Mouse (Mus musculus) left cerebral cortex, postnatal 14 days (tissue): Measurements from ENCODE around the gene Hlx. TPM values are rescaled to one million over a fixed set of nuclear protein-coding genes. Genes with fewer than 3 reads are reported as not detected.
A peak's percentile ranks its signal among the peaks of the same experiment; 100 is the strongest.

Experiments used
- DNase-seq, 2 experiments: peaks; one replicate each; pipeline ENCODE4 v3.0.0; 2021 to 2022; ENCODE audit warnings: low spot score in 2 of 2, mixed read lengths in 1 of 2
- intact Hi-C: fragments of 180-260 bp; cut with DNase I; formaldehyde crosslinking; loops from one replicate; pipeline ENCODE4 v1.15.1; 2025
- total RNA-seq, 2 experiments: library from RNA; stranded (reverse); gene quantifications; 2 replicates each; pipeline ENCODE4 v1.2.3; 2021

Gene Hlx
- total RNA-seq, 2 experiments from 2014 or later, result 0.64 to 1.4 TPM

DNA sequence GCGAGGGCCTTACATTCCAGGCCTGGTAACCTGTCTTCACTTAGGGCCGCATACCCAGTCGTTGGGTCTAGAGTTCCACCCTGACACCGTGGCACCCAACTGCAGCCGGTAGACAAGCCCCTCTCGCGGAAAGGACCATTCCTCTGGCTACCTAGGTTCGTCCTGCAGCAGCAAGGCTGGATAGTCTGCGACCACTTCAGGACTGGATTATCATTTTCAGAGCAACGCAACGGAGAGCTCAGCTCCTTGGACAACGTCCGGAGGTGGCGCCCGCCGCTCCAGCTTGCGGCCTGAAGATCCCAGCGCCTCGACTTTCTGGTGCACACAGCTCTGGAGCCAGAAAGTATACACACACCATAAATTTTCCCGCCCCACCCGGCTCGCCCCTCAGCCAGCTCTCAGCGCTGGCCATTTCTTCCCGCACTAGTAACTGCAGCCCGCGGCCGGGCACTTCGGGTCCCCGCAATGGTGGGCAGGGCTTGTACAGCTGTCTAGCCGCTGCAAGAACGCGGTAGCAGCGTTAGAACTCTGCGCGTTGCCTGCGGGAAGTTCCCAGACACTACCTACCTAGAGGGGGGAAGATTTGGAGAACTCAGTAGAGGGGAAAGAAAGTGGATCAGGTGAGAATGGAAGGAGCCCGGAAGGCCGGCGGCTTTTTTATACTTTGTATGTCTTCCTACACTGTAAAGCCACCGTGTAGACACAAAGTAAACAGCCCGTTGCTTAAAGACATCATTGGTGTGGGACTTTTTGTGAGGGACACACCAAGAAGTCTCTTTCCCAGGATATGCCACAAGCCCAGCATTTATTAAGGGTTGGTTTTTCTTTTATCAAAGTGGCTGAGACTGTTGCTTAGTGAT lies 13.9 kb downstream of the Hlx start:
- no peak for DNase-seq
- intact Hi-C loops, result no loop called here

DNA sequence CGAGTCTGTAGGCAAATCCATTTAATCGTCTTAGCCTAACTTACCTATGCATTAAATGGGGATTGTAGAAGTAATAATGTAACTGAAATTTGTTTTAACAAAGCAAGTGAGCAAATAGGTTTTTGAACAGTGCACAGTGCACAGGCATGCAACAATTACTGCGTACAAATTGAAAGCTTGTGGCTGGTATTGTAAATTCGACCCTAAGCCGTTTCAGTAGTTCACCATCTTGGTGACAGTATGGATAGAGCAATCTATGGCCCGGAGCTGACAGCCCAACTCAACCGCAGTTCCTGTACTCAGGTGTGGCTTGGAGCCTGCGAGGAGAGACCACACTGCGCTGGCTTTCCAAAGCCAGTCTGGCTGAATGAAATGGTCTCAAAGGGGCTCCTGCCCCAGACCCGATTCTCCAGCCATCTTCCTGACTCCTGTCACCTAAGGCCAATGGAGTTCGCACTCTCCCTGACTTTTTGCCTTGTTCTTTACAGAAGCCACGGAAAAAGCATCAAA lies 14.7 kb downstream of the Hlx start:
- intact Hi-C loops, result no loop called here

DNA sequence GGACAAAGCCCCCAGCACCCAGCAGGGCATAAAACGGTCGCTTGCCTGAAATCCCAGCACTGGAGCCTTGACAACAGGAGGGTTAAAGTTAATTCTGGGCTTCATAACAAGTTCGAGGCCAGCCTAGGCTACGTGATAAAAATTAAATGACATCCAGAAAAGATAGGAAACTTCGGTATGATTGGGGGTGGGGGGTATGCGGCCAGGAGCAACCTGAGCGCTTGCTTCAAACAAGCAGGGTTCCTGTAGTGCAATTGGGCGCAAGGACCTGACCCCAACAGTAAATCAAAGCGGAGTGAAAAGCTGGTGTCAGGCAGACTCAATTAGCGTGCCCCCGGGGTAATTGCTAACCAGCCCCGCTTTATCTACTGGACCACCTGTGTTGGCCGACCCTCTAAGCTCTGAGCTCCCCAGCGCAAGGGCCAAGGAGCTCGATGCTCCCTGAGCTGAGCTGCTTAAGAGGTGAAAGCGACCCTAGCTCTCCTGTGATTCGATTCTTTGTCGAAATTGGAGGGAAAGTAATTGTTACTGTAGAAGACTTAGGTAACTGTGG lies 15.3 kb downstream of the Hlx start:
- intact Hi-C loops, result no loop called here
- no peak for DNase-seq

More for the DNA sequence above, 14.7 kb downstream of the Hlx start:
- no peak for DNase-seq

DNA sequence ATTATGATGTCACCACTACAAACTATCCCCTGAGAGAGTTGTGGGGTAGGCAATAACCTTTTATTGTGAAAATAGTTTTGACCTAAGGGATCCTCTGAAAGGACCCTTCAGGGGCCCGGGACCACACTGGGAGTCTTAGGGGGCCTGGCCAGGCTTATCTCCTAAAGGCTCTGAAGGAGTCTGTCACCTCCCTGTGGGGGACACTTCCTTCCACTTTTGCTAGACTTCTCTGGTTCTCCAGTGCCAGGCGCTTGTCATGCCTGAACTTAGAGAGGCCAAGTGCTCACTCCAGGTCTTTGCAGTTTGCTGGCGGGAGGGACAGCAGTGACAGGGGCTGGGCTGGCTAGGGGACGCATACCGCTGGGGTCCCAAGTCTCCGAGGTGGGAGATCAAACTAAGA lies 16.3 kb downstream of the Hlx start:
- DNase-seq, result no peak
- intact Hi-C loops, result no loop called here

DNA sequence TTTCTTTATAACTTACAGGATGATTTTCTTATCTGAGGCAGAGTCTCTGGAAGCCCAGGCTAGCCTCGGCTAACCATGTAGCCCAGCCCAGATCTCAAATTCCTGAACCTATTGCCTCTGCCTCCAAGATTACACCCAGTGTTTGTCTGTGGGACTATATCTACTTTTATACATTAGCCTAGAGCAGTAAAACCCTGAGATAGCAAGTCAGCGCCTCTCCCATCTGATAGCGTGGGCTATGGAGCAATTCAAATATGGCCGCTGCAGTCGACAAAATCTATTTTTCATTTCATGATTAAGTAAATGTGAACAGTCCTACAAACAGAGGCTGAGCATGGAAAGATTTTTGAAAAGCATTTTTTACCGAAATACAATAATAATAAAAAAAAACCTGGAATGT lies 16.7 kb downstream of the Hlx start:
- no peak for DNase-seq
- intact Hi-C loops, result no loop called here

DNA sequence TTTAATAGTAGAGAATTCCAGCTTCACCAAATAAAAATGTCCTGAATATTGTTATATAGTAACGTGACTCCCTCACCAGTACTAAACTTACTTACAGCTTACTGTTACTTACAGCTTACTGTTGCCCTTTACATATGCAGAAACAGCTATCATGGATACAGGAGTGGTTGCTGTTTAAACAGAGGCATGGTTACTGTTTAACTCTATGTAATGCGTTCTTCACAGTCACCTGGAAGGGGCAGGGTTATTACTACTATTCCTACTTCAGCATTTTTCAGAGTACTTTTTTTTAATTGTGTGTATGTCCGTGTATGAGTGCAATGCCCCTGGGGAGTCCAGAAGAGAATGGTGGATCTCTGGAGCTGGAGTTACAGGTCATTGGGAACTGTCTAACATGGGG lies 17.9 kb downstream of the Hlx start:
- DNase-seq, result no peak
- intact Hi-C loops, result no loop called here

DNA sequence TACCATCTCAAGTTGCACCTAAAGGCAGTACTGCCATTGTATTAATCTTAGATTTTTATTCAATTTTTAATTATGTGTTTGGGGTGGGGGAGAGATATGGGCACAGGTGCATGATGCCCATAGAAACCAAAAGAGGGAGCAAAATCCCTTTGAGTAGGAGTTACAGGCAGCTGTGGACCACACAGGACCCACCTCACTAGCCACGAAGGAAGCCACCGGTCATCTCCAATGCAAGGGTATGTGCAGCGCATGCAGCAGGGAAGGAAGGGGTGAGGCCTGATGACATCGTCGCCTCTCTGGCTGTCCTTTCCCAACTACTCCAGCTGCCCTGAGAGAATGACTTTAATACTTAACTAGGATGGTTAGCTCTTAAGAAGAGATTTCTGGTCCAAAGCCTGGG lies 18.7 kb downstream of the Hlx start:
- intact Hi-C loops, result no loop called here
- DNase-seq, result no peak

DNA sequence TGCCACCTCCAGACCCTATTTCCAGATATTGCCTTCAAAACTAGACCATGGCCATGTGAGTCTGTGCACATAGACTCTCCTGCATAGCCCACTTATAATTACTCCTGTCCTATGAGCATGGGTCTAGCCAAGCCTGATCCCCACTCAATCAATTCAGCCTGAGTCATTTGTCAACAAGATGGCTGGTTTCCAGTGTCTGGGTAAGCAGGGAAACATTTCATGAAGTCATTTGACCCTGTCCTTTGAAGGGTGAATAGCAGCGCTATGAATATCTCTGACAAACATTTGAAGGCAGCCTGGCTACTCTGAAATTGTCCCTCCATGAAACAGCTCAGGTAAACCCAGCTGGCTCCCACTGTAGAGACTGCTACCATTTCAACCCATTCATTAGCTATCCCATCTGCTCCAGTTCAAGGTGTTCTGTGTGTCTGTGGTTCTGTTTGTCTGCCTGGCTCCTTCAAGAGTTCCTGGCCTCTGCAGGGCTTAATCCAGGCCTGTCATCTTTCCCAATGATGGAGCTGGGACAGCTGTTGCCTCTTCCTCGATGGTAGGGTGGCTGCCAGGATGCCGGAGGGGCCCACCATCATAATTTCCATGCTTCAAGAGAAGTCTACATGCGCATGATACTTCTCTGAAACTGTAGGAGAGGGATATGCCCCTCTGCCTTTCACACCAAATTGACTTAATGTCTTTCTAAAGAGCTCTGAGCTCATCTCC lies 24.7 kb downstream of the Hlx start:
- no peak for DNase-seq
- intact Hi-C loops, result no loop called here

DNA sequence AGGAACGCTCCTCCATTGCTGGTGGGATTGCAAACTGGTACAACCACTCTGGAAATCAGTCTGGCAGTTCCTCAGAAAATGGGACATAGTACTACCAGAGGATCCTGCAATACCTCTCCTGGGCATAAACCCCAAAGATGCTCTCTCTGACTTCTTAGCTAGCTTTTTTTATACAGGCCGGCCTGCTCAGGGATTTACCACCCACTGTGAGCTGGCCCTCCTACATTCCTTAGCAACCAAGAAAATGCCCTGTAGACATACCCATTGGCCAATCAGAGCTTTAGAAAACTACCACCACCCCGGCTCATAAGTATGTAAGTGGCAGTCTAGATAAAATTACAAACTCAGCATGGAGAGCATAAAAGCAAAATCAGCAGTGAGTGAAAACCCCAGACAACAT lies 27.5 kb downstream of the Hlx start:
- DNase-seq, result no peak
- intact Hi-C loops, result no loop called here

DNA sequence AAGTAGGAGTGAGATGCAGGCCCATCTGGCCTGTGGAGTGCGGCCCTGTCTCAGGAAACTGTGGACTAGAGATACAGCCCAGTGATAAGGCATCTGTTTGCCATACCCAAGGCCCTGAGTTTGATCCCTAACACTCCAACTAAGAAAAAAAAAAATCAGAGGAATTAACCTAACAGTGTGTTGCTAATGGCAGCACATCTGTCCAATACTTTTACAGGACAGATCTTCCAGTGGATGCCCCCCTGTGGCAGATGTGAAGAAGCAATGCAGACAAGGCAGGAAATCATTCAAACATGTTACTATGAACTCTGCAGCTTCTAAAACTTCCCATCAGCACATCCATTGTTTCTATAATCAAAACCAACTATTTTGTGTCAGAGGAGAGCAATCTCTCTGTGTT lies 33.1 kb downstream of the Hlx start:
- intact Hi-C loops, result no loop called here
- DNase-seq, result no peak

DNA sequence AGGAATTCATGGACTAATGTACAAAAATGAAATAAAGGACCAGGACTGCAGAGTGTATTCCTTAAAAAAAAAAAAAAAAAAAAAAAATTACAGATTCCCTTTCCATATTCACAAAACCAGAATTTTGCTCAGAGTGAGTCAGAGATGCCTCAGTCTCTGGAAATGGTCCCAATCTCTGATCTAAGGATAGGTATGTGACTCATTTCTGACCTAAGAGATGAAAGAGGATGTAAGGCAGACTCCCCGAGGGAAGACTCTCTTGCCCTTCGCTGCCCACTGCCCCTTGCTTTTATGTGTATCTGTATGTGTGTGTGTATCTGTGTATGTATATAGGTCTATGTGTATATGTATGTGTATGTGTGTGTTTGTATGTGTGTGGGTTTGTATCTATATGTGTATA lies 37.0 kb downstream of the Hlx start:
- DNase-seq, result peak in 1 of 2 experiments; percentile 19
- intact Hi-C loops, result no loop called here

DNA sequence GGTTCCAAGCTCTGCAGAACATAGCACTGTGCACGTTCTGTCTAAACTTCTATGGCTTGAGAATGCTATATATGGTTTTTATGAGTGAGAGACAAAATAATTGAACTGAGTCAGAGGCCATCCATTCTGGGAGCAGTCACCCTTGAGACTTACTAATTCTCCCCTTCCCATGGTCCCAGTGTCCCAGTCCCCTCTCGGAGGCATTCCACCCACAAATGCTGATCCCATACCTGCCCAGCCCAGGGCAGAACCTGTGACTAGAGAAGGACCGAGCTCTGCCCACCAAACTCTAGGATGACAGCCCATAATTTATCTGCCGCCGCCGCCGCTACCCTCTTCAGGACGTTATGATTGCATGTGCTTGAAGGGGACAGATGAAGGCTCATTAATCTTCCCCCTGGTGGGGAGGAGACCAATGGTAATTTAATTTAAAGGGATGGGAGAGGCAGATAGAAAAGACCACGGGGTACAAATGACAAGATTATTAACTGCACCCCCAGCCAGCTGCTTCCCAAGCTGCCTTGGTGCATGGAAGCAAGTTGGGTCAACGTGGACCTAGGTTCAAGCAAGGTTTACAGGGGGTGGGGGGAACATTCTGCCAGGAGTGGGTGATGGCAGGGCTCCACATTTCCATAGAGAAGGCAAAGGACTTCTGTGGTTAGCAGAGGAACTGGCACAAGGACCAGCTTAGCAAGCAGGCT lies 40.1 kb downstream of the Hlx start:
- intact Hi-C loops, result no loop called here
- no peak for DNase-seq

DNA sequence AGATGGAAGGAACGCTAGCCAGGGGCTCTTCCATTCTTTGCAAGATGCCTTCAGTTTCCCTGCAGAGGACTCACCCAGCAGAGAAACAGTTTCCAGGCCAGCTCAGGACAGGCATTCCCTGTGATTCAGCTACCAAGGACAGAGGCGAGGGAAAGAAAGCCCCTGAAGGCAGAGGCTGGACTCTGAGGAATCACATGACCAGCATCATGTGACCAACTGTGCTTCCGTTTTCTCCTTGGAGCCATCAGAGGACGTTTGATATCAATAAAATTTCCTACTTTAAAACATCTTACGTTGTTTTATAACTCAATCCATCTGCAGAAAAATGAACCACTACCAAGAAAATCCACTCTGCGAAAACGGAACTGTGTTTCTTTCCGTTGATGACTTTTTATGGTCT lies 41.2 kb downstream of the Hlx start:
- intact Hi-C loops, result no loop called here
- DNase-seq, result no peak

DNA sequence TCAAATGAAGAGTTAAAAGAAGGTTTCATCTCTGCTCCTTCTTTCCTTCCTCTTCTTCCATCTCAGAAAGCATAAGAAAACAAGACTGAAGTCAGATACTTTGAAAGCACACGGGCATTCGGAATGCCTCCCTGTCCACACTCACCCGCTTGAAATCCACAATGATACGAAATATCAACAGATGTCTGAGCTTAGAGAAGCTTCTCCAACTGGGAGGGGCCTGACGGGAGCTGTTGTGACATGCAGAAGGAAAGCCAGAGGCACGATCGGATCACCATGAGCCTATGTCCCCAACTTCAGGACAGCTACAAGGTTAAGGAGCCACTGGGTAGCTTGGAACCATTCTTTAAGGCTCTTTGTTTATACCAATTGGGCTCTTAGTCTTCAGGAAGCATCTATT lies 44.4 kb downstream of the Hlx start:
- no peak for DNase-seq
- intact Hi-C loops, result no loop called here

DNA sequence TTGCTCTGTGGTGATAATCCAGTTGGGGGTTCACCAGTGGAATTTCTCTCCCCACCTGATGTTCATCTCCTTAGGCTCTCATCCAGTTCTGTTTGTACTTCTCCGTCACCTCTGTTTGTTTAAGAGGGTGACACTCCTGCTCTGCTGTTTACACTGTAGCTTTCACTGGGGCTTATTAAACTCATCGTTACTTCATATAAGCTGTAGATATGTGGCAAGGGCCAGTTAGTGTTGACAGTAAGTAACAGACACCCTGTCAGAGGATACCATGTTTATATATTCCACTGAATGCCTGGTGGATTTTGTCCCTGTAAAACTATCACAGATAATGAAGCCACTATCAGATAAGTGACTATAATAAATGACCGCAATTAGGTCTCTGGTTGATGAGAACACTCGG lies 44.9 kb downstream of the Hlx start:
- intact Hi-C loops, result no loop called here
- no peak for DNase-seq

DNA sequence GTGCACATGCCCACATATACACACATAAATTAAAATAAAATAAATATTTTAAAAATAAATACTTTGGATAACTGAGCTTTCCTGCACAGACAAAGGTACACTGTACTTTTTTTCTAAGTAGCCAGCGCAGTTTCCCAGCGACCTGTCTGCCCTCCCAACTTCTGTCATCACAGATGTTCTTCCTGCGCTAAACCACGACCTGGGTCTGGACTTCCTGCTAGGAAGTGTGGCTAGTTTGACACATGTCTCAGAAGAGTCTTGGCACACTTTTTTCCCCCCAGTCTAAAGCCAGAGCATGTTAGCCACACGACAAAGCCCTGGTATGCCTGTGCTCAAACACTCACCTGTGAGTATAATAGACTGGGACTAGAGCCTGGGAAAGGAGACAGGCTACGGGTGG lies 48.9 kb downstream of the Hlx start:
- DNase-seq, result no peak
- intact Hi-C loops, result no loop called here

DNA sequence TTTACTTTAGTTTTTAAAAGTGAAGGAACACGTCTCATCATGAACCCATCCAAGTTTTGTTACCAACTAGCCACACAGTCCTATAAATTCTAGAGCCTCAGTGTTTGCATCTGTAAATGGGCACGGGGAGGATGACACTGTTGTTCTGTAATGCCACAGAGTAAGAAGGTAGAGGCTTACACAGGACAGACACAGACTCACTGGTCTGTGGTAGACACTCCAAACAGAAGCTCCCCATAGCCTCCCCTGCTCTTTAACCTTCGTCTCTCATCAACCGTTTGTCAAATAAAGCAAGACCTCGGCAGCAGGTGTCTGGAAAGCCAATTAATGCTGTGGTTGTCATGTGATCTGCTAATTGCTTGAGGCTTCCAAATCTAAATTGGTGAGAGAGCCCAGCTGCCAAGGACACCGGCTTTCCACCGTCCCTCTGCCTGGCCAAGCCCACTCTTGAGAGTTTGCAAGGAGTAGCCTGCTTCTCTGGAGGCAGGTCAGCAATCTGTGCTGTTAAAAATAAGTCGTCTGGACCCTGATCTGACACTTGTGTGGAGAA lies 52.9 kb downstream of the Hlx start:
- no peak for DNase-seq
- intact Hi-C loops, result no loop called here

DNA sequence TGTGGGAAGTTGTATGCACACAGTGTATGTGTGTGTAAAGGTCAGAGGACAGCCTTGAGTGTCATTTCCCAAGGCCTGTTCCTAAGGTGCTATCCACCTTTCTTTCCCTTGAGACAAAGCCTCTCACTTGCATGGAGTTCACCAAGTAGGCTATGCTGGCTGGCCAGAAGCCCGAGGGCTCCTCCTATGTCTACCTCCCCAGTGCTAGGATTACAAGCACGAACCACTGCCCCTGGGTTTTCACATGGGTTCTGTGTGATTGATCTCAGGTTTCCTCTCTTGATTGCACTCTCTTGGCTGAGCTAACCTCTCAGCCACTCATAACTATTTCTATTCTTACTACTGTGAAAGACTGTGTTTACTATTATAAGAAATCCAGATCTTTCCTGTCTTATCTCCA lies 54.8 kb downstream of the Hlx start:
- intact Hi-C loops, result no loop called here
- no peak for DNase-seq
